Mouse (Mus musculus): ENCODE data around the gene Jpt1. TPM values are rescaled to one million over a fixed set of nuclear protein-coding genes. Genes with fewer than 3 reads are reported as not detected.
"Not testable (repeated sequence)": the region's sequence is repeated elsewhere in the genome, so short reads cannot be mapped to it uniquely, and the experiment has no call there.

Jpt1 gene
- total RNA-seq (2021) = 100 to 1,000 TPM; 143 to 159 TPM

- intact Hi-C loops (cut with DNase I) = no loop called here
- peak; percentile 94 to 97 for DNase-seq (ENCODE audit: low spot score in 2 of 2)
These were observed at the start of gene Jpt1 for GRCm38 (mm10) chr11:115514238-115514663. Gene Jpt1 (minus strand): TSS chr11:115514387.

- no peak for DNase-seq (ENCODE audit: low spot score in 2 of 2)
- intact Hi-C loops (cut with DNase I) = no loop called here
These were observed 49.2 kb upstream of the Jpt1 start for GRCm38 (mm10) chr11:115563406-115563805.

- intact Hi-C loops (cut with DNase I) = no loop called here
These were observed 41.5 kb upstream of the Jpt1 start for GRCm38 (mm10) chr11:115555717-115556116.

DNA sequence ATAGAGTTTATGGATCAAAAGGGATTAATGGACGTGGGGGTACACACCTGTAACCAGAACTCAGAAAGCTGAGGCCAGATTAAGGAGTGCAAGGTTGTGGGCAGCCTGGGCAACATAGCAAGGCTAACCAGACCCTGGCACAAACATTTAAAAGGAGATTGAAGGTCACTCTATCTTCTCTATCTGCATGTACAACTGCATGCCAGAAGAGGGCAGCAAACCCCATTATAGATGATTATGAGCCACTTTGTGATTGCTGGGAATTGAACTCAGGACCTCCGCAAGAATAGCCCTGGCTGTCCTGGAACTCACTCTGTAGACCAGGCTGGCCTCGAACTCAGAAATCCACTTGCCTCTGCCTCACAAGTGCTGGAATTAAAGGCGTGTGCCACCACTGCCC lies 38.6 kb upstream of the Jpt1 start:
- DNase-seq (ENCODE audit: low spot score in 2 of 2) = no peak
- intact Hi-C loops (cut with DNase I) = no loop called here

More at GRCm38 (mm10) chr11:115555717-115556116, 41.5 kb upstream of the Jpt1 start:
- no peak for DNase-seq (ENCODE audit: low spot score in 2 of 2)

DNA sequence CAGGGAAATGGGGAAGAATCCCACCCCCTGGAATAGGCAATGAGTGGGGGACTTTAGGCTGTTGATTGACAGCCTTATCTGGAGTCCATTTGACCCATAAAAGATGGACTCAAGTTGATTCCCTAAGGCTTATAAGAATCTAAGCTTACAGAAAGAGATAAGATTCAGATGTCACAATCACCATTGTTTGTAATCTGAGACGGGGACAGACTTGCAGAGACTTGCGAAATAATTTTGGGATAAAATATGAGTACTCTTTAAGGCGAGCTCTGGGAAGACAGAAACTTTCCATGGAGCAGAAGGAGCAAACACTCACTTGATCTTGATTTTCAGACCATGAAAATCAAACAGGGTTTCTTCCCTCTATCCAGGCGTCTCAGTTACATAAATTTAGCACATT lies 29.4 kb upstream of the Jpt1 start:
- no peak for DNase-seq (ENCODE audit: low spot score in 2 of 2)
- intact Hi-C loops (cut with DNase I) = no loop called here

DNA sequence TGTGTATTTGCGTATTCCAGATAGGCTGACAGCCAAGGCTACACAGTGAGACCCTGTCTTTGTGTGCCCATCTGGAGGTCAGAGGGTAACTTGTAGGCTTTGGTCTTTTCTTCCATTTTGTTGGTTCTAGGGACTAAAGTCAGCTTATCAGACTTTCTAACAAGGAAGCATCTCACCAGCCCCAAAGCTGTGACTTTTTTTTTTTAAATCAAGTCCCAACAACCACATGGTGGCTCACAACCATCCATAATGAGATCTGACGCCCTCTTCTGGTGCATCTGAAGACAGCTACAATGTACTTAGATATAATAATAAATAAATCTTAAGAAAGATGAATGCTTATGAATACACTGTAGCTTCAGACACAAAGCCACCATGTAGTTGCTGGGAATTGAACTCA lies 23.9 kb upstream of the Jpt1 start:
- intact Hi-C loops (cut with DNase I) = loop anchor here (5.0 kb wide), 1 partner anchor 64 kb away; the partner anchor contains the start of genes Gga3 and Mrps7
- DNase-seq (ENCODE audit: low spot score in 2 of 2) = no peak

DNA sequence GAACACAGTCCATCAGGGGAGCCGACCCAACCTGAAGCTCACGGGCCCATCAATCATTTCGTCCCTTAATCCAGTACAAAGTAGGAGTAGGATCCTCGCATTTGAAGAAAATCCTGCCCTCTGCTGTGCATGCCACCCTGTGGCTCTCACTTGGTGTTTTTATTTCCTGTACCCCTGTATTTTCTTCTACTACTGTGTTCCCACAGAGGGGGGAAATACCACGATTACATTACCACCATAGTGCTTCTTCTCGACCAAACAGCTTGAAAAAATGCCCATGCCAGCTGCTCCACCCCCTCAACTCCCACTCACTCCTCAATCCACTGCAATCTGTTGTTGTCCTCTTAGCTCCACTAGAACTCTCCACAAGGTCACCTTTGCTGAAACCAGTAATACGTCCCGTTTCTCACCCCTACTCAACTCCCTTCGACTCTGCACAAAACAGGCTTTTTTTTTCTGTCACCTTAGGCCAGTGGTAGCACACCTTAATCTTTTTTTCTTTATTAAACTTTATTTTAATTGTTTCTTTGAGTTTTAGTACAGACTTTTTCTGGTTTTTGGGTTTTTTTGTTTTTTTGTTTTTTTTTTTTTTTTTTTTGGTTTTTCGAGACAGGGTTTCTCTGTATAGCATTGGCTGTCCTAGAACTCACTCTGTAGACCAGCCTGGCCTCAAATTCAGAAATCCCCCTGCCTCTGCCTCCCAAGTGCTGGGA lies 22.8 kb upstream of the Jpt1 start:
- intact Hi-C loops (cut with DNase I) = loop anchor here (2.0 to 5.0 kb wide), 2 partner anchors 48 to 65 kb away; partner anchors contain the start of genes Gga3 and Mrps7
- DNase-seq (ENCODE audit: low spot score in 2 of 2) = peak; percentile 48 to 54

- peak; percentile 97 for DNase-seq (ENCODE audit: low spot score in 2 of 2)
- intact Hi-C loops (cut with DNase I) = loop anchor here (2.0 to 5.0 kb wide), 2 partner anchors 47 to 66 kb away; partner anchors contain the start of genes Gga3 and Mrps7
These were observed 22.0 kb upstream of the Jpt1 start, which contains the start of gene Sumo2 for GRCm38 (mm10) chr11:115536038-115536681. Gene Sumo2 (minus strand): TSS chr11:115536276.

DNA sequence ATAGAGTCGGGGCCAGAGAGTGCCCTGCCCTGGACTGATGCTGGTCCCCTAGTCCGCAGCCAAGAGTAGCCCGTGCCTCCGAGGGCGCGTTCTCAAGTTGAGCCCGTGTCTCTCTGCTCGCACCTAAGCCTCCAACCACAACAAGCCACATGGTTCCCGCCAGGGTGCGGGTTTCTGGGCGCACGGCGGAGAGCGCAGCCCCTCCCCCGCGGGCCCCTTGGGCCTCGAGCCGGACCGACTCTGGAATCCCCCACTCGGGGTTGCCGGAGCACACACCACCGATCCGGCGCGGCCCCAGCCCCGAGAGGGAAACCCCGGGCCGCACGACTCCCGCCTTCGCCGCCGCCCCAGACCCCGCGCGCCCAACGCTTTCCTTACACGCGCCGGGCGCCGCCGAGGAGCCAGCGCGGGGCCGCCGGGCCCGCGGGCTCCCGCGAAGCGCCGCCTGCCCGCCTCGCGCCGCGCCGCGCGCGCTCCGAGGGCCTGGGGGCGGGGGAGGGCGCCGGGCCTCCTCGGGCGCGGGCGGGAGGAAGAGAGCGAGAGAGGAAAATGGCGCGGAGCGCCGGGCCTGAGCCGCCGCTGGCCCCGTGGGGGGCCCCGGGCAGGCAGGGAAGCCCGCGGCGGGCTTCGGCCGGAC lies 21.3 kb upstream of the Jpt1 start:
- peak; percentile 50 to 68 for DNase-seq (ENCODE audit: low spot score in 2 of 2)
- intact Hi-C loops (cut with DNase I) = loop anchor here (2.0 to 5.0 kb wide), 2 partner anchors 47 to 67 kb away; partner anchors contain the start of genes Gga3 and Mrps7

- intact Hi-C loops (cut with DNase I) = loop anchor here (5.0 kb wide), 1 partner anchor 67 kb away; the partner anchor contains the start of genes Gga3 and Mrps7
These were observed 20.7 kb upstream of the Jpt1 start for GRCm38 (mm10) chr11:115534759-115535371.

GRCm38 (mm10) chr11:115526446-115526845 lies 12.3 kb upstream of the Jpt1 start:
- intact Hi-C loops (cut with DNase I); DNase-seq (ENCODE audit: low spot score in 2 of 2): not testable (repeated sequence)

More at GRCm38 (mm10) chr11:115534759-115535371, 20.7 kb upstream of the Jpt1 start:
- DNase-seq (ENCODE audit: low spot score in 2 of 2) = no peak

- intact Hi-C loops (cut with DNase I) = no loop called here
- DNase-seq (ENCODE audit: low spot score in 2 of 2) = no peak
These were observed 8.5 kb upstream of the Jpt1 start for GRCm38 (mm10) chr11:115522703-115523102.

DNA sequence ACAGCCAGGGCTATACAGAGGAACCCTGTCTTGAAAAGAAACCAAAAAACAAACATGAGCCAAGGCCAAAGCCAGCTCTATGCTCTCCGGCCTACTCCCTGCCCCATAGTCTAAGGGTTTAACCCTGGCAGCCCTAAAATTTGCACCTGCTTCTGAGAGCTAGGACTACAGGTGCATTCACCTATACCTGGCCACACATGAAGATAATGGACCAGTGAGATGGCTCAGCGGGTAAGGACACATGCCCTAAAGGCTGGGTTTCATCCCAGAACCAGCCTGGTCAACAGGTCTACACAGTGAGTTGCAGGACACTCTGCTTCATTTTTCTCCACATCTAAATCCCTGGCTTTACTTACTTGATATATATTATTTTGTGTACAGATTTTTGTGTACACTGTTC lies 8.1 kb upstream of the Jpt1 start:
- no peak for DNase-seq (ENCODE audit: low spot score in 2 of 2)
- intact Hi-C loops (cut with DNase I) = no loop called here

DNA sequence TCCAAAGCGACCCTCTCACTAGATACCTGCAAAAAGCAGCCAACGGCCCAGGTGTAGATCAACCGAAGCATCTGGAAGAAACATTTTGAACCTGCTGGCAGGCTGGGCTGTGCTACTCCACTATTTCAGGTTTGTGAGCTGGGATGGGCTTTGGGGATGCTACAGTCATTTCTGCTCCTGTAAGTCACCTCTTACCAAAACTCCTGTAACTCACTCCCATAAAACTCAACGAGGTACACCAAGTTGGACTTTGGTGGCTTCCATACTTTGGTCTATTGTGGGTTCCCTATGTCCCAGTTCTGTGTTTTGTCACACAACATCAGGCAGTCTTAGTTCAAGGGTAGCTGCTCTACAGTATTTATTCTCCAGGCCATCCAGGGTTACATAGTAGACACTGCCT lies 6.9 kb upstream of the Jpt1 start:
- intact Hi-C loops (cut with DNase I) = no loop called here
- DNase-seq (ENCODE audit: low spot score in 2 of 2) = no peak

GRCm38 (mm10) chr11:115520218-115520617 lies 6.0 kb upstream of the Jpt1 start:
- DNase-seq (ENCODE audit: low spot score in 2 of 2) = no peak
- intact Hi-C loops (cut with DNase I) = no loop called here

DNA sequence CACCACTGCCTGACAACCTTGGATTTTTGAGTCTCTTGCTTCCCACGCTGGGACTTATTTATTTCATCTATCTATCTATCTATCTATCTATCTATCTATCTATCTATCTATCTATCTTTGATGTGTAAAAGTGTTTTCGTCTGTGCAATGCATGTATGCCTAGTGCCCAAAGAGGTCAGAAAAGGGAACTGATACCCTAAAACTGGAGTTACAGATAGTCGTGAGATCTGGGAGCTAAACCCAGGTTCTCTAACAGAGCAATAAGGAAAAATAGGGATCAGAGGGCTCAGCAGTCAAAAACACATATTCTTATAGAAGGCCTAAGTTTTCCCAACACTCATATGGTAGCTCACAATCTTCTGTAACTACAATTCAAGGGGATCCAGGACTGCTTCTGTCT lies 5.4 kb upstream of the Jpt1 start:
- intact Hi-C loops (cut with DNase I) = no loop called here
- no peak for DNase-seq (ENCODE audit: low spot score in 2 of 2)

DNA sequence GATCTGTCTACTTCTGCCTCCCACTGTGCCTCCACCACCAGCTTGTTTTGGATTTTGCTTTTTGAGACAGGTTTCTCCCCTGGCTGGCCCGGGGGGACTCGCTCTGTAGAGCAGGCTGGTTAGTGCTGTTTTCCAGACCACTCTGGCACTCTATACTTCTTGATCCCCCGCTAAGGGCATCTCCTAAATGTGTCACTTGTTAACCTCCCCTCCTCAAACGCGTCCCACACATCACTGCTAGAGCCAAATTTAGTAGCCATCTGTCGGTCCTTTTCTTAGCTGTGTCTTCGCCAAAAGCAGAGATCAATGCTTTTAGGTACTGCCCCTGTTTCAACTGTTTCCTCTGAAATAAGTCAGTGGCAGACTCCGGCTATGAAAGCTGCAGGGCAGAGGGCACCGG lies 4.5 kb upstream of the Jpt1 start:
- peak; percentile 43 to 52 for DNase-seq (ENCODE audit: low spot score in 2 of 2)
- intact Hi-C loops (cut with DNase I) = no loop called here

- intact Hi-C loops (cut with DNase I) = no loop called here
- no peak for DNase-seq (ENCODE audit: low spot score in 2 of 2)
These were observed 2.8 kb upstream of the Jpt1 start for GRCm38 (mm10) chr11:115516942-115517341.

DNA sequence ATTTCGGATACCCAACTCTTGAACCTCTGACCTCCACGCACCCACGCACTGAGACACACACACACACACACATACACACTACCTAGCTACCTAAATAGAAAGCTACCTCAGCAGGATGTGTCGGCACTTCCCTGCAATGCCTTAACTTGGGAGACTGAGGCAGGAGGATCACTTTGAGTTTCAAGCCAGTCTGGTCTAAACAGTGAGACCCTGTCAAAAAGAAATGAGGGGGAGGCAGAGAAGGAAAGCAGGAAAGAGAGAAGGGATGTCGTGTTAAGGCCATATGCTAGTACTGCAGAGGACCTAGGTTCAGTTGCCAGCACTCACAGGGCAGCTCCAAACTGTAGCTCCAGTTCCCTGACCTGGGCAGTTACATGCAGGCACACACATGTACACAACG lies 834 bp upstream of the Jpt1 start:
- intact Hi-C loops (cut with DNase I) = no loop called here
- DNase-seq (ENCODE audit: low spot score in 2 of 2) = no peak

Measured in left cerebral cortex, postnatal 36 days (tissue).